Mouse (Mus musculus) bone marrow, adult 2 months (tissue): ENCODE data around the gene Rxfp2. TPM values are rescaled to one million over a fixed set of nuclear protein-coding genes. Genes with fewer than 3 reads are reported as not detected.

Experiments used
- H3K27ac ChIP-seq: fragments of 200-500 bp; 2 replicates; pipeline ENCODE4 v1.5.1; 2012; ENCODE audit warnings: low read depth, mild to moderate bottlenecking, control low read depth, inconsistent platforms, low read length; ENCODE audit not compliant: control insufficient read depth, poor library complexity, insufficient read depth
- H3K4me1 ChIP-seq: fragments of 200-500 bp; 2 replicates; pipeline ENCODE4 v1.6.1; 2011; ENCODE audit warnings: low read length; ENCODE audit not compliant: control insufficient read depth, insufficient read depth
- H3K4me3 ChIP-seq: fragments of 200-500 bp; replicated peaks from 2 replicates; pipeline ENCODE3; 2011; ENCODE audit warnings: mild to moderate bottlenecking, low read depth, low read length, control low read depth; ENCODE audit not compliant: control insufficient read depth
- CTCF ChIP-seq: fragments of 200-500 bp; IDR thresholded peaks from 2 replicates; pipeline ENCODE4 v1.5.1; 2011; ENCODE audit warnings: low read length, control low read depth; ENCODE audit not compliant: control insufficient read depth, insufficient read depth
- POLR2A ChIP-seq: fragments of 200-500 bp; IDR thresholded peaks from 2 replicates; pipeline ENCODE4 v1.6.1; 2011; ENCODE audit warnings: low read depth, mild to moderate bottlenecking, control low read depth, low read length, borderline replicate concordance; ENCODE audit not compliant: control insufficient read depth
- WGBS: fragments of 180-500 bp; shearing (Covaris S2); methylation state at CpG from one replicate; pipeline ENCODE4 v1.1.7; 2018; 5-methylcytosine and 5-hydroxymethylcytosine counted together
- polyA plus RNA-seq: library from polyadenylated mRNA; stranded (reverse); fragments of >200 nt; gene quantifications from 2 replicates; pipeline ENCODE4 v1.2.4, GENCODE M21; 2011; ENCODE audit warnings: low replicate concordance; ENCODE audit not compliant: missing spikeins, insufficient read depth, insufficient read length

Rxfp2 gene
- polyA plus RNA-seq, 1 experiment, result not detected

DNA sequence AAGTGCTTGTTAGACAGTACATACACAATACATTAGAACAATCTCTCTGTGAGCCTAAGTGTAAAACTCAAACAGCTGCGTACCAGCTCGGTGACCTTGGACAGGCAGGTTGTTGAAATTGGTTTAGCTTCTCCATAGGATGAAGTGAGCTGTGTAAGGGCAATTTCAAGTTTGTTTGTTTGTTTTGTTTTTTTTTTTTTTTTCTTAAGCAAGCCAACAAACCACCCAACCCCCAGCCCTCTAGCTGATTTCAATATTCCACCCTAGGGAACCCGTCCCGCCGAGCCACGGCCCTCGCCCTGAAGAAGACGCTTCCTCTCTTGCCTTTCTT lies 99.6 kb downstream of the Rxfp2 start:
- peaks cover 3% of the 10 kb centered on the region; the same call in 1 of the 2 replicates for H3K4me1 ChIP-seq
- no peak overlapping the region for H3K4me3 ChIP-seq
- WGBS, result 3% methylated on average over 8 of the region's 8 CpGs
- TF ChIP-seq POLR2A (no peak), CTCF (no peak)
- H3K27ac ChIP-seq, result peak overlapping the region; percentile 97

DNA sequence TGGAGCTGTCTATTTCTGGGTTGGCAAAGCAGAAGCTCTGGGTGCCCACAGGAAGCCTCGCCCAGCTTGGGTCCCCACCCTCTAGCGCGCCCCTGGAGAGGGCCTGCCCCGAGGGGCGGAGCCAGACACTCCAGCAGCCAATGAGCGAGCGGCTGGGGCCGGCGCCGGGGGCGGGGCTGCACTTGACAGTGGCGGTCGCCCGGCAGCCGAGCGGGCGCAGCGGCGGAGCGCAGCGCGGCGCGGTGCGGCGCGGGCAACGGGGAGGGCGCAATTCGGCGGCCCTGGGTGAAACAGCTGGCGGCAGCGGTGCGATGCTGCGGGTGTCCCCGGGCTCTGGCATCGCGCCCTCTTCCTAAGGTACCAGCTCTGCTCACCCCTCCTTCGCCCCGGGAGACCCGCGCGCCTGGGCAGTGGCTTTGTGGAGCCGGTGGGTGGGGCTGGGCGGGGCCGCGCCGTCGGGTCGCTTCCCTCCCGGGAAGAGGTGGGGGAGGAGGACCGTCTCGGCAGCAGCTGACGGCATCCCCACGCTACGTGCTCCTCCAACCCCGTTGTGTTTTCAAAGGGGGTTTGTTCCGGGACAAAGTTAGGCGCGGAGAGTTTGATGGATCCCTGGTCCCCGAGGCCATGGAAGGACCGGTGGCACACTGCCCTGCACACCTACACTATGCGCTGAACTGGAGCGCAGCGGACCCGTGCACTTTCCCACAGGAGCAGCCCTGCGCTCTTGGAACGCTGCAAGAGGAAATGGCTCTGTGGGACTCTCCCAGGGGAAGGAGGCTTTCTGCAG lies 100.2 kb downstream of the Rxfp2 start, which contains the start of gene Fry:
Gene Fry (plus strand): TSS at position 191 of the 787 bp plus-strand sequence.
- under 1% methylated on average over 65 of the region's 68 CpGs for WGBS
- Histone ChIP-seq H3K4me3 (peak within 1 kb of the TSS; percentile 98), H3K27ac (peak within 1 kb of the TSS; percentile 97), H3K4me1 (peaks cover 3% of the 10 kb centered on the region; the same call in 1 of the 2 replicates)
- TF ChIP-seq POLR2A (peak; percentile 68; the same call in 1 of the 2 replicates), CTCF (no peak)

DNA sequence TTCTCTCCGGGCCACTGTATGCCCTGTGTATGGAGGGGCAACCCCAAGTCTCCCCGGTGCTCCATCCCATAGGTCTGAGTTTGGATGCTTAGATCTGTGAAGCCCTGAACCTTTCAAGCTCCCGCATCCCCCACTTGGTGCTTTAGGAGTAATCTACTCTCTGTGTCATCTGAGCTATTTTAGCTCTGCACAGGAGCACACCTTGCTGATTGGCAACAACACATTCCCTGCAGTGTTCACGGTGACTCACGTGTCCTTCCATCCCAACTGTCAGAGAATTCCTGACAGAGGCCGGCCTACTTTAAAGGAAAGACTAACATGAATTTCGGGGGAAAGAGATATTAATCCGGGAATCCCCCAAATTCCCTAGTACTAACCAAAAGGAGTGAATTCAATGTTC lies 102.2 kb downstream of the Rxfp2 start:
- WGBS, result 90% methylated on average over 8 of the region's 8 CpGs
- peaks cover 3% of the 10 kb centered on the region; the same call in 1 of the 2 replicates for H3K4me1 ChIP-seq
- no peak overlapping the region for H3K27ac ChIP-seq
- TF ChIP-seq POLR2A (no peak), CTCF (no peak)
- no peak overlapping the region for H3K4me3 ChIP-seq

DNA sequence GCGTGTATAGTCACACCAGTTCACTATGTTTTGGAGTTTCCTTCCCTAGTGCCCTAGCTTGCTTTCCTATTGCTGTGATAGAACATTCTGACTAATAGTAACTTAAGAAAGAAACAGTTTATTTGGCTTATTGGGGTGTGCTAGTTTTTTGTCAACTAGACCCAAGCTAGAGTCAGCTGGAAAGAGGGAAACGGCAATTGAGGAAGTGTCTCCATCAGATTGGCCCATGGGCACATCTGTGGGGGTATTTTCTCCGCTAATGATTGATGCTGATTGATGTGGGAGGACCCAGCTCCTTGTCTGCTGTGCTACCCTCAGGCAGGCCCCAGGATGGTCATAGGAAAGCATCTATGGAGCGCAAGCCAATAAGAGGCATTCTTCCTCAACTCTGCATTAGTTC lies 103.6 kb downstream of the Rxfp2 start:
- 62% methylated on average over 4 of the region's 4 CpGs for WGBS
- Histone ChIP-seq H3K4me3 (no peak overlapping the region), H3K27ac (no peak overlapping the region), H3K4me1 (no peaks in the 10 kb centered on the region; the same call in 1 of the 2 replicates)
- TF ChIP-seq CTCF (no peak), POLR2A (no peak)

DNA sequence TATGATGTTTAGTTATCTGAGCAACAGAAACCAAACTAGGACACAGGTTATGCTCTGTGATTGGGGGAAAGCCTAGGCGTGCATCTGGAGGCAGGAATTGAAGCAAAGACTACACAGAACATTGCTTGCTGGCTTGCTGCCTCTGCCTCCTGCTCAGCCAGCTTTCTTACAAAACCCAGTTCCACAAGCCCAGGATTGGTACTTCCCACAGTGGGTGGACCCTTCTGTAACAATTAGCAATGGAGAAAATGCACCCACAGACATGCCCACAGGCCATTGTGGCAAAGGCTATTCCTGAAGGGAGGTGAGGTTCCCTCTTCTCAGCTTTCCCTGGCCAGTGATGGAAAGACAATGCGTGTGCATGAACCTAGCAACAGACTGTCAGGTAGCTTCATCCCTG lies 104.1 kb downstream of the Rxfp2 start:
- WGBS, result 73% methylated on average over 2 of the region's 2 CpGs
- TF ChIP-seq CTCF, result no peak
- TF ChIP-seq POLR2A, result no peak
- Histone ChIP-seq H3K27ac (no peak overlapping the region), H3K4me1 (no peaks in the 10 kb centered on the region; the same call in 1 of the 2 replicates), H3K4me3 (no peak overlapping the region)

DNA sequence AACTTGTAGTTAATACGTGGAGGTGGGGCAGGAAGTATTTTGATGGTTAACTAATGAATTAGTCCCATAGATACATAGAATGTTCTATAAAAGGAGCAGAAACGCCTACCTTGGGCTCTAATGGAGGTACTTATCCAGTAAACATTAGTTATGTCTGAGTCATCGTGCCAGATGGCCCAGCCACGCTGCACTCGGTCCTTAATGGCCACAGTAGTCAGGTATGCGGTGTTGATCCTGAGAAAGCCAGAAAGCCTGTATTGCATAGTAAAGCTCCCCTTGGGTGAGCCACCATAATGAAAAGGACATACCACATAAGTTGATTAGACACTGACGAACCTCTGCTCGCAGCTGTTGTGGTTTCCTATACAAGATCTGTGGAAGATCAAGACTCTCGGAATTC lies 107.4 kb downstream of the Rxfp2 start:
- no peaks in the 10 kb centered on the region for H3K4me1 ChIP-seq
- no peak overlapping the region for H3K4me3 ChIP-seq
- WGBS, result 84% methylated on average over 9 of the region's 9 CpGs
- H3K27ac ChIP-seq, result no peak overlapping the region
- TF ChIP-seq POLR2A (no peak), CTCF (no peak)

DNA sequence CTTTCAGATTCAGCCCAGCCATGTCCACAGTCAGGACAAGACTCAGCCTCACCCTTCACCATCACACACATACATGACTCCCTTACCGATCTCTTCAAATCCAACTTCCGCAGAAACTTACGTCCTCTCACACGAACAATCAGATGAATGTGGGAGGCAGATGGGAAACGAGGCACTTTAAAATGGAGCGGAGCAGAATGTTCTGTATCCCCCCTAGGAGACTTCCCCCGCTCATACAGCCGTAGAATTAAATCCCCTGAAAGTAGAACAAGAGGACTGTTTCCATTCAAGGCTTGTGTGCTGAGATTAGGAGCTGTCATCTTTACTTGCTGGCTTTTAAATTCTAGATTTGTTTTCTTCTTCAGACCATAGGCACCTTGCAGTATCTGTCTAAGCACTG lies 110.0 kb downstream of the Rxfp2 start:
- no peak overlapping the region for H3K4me3 ChIP-seq
- TF ChIP-seq POLR2A (no peak), CTCF (no peak)
- no peak overlapping the region for H3K27ac ChIP-seq
- no peaks in the 10 kb centered on the region for H3K4me1 ChIP-seq
- 88% methylated on average over 8 of the region's 8 CpGs for WGBS

DNA sequence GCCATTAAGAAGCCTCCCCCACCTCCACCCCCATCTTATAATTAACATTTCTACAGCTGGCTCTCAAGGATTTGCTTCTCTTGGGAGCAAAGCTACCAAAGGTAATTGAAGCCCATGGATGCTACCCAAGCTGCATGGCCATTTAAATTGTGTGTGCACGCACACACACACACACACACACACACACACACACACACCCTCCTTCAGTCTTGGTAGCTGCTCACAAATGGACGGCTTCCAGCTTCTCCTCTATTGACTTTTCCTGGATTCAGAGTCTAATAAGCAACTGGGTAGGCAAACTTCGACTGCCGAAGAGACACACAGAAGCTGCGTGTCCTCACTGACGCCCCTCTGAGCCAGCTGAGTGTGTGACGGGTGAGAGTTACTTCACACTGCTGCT lies 111.7 kb downstream of the Rxfp2 start:
- whole genome bisulfite sequencing, result 86% methylated on average over 7 of the region's 7 CpGs
- Histone ChIP-seq H3K27ac (no peak overlapping the region), H3K4me1 (no peaks in the 10 kb centered on the region), H3K4me3 (no peak overlapping the region)
- TF ChIP-seq CTCF (no peak), POLR2A (no peak)
